Mouse (Mus musculus) lung, postnatal 0 days (tissue): ENCODE data around the gene Hdac11. TPM values are rescaled to one million over a fixed set of nuclear protein-coding genes. Genes with fewer than 3 reads are reported as not detected.
A peak's percentile ranks its signal among the peaks of the same experiment; 100 is the strongest.

Source experiments
- ATAC-seq: fragments of 200-750 bp; cut with Nextera tagmentation; 2 replicates; pipeline ENCODE4 v1.8.0; 2017; ENCODE audit warnings: moderate library complexity
- DNase-seq: peaks from one replicate; pipeline ENCODE4 v3.0.0-alpha.2; 2016; ENCODE audit warnings: low spot score
- H3K27ac ChIP-seq: fragments of 300-500 bp; sonication (generic); 2 replicates; pipeline ENCODE4 v1.5.1; 2014; ENCODE audit warnings: antibody characterized with exemption, mild to moderate bottlenecking, low read length, mixed read lengths
- H3K27me3 ChIP-seq: fragments of 300-500 bp; sonication (generic); replicated peaks from 2 replicates; pipeline ENCODE4 v1.6.1; 2014; ENCODE audit warnings: low read length, mixed read lengths; ENCODE audit not compliant: insufficient read depth
- H3K36me3 ChIP-seq: fragments of 300-500 bp; sonication (generic); 2 replicates; pipeline ENCODE4 v1.6.1; 2014; ENCODE audit warnings: low read length, mixed read lengths; ENCODE audit not compliant: insufficient read depth
- H3K4me1 ChIP-seq: fragments of 300-500 bp; sonication (generic); 2 replicates; pipeline ENCODE4 v1.6.1; 2014; ENCODE audit warnings: antibody characterized with exemption, low read depth, low read length, mixed read lengths; ENCODE audit not compliant: insufficient read depth
- H3K4me2 ChIP-seq: fragments of 300-500 bp; sonication (generic); replicated peaks from 2 replicates; pipeline ENCODE4 v1.6.1; 2014; ENCODE audit warnings: low read depth, mild to moderate bottlenecking, low read length, moderate library complexity, mixed read lengths
- H3K4me3 ChIP-seq: fragments of 300-500 bp; sonication (generic); 2 replicates; pipeline ENCODE4 v1.5.1; 2014; ENCODE audit warnings: low read depth, low read length
- H3K9ac ChIP-seq: fragments of 300-500 bp; sonication (generic); replicated peaks from 2 replicates; pipeline ENCODE4 v1.6.1; 2014; ENCODE audit warnings: low read depth, mild to moderate bottlenecking
- H3K9me3 ChIP-seq: fragments of 300-500 bp; sonication (generic); 2 replicates; pipeline ENCODE4 v1.6.1; 2016; ENCODE audit warnings: low read length, mixed read lengths
- CTCF ChIP-seq: IDR thresholded peaks from 2 replicates; pipeline ENCODE4 v1.5.1; 2016; ENCODE audit warnings: antibody characterized with exemption, mild to moderate bottlenecking
- EP300 ChIP-seq: IDR thresholded peaks from 2 replicates; pipeline ENCODE4 v1.6.1; 2016; ENCODE audit warnings: antibody characterized with exemption, mild to moderate bottlenecking, control low read depth
- WGBS: fragments of 180-500 bp; shearing (Covaris S2); extraction: QIAGEN DNeasy Blood & Tissue Kit; methylation state at CpG from one replicate; pipeline ENCODE4 v1.1.7; 2014; 5-methylcytosine and 5-hydroxymethylcytosine counted together
- polyA plus RNA-seq: library from polyadenylated mRNA; unstranded; fragments of >200 nt; fragmentation: Nextera tagmentation; extraction: Ambion mirVana; gene quantifications from 2 replicates; pipeline ENCODE4 v1.2.1, GENCODE M21; 2015

Gene Hdac11
- polyA plus RNA-seq, 1 experiment from 2014 or later = 3.8 TPM

GRCm38 (mm10) chr6:91183041-91183440 lies 26.6 kb downstream of the Hdac11 start:
- no peaks in the 10 kb centered on the region for H3K4me1 ChIP-seq
- no peak overlapping the region for H3K9ac ChIP-seq
- ATAC-seq = no peak
- no peak overlapping the region for H3K27ac ChIP-seq
- 50% methylated on average over 1 of the region's 1 CpGs for WGBS
- no peak for TF ChIP-seq CTCF
- no peak for TF ChIP-seq EP300
- H3K27me3 ChIP-seq = no peaks in the 10 kb centered on the region
- no peaks in the 10 kb centered on the region for H3K9me3 ChIP-seq
- no peak overlapping the region for H3K4me2 ChIP-seq
- DNase-seq = no peak
- no peaks in the 10 kb centered on the region for H3K36me3 ChIP-seq
- H3K4me3 ChIP-seq = no peak overlapping the region

- Histone ChIP-seq H3K27ac (no peak overlapping the region), H3K27me3 (no peaks in the 10 kb centered on the region), H3K4me1 (no peaks in the 10 kb centered on the region), H3K9ac (no peak overlapping the region), H3K4me3 (no peak overlapping the region), H3K4me2 (no peak overlapping the region), H3K36me3 (no peaks in the 10 kb centered on the region), H3K9me3 (no peaks in the 10 kb centered on the region)
- 37% methylated on average over 2 of the region's 2 CpGs for WGBS
- TF ChIP-seq CTCF = no peak
- no peak for TF ChIP-seq EP300
- ATAC-seq (no peak), DNase-seq (peak; percentile 74)
Observed at GRCm38 (mm10) chr6:91183980-91184379, 27.5 kb downstream of the Hdac11 start.

- Histone ChIP-seq H3K9me3 (no peaks in the 10 kb centered on the region), H3K36me3 (no peaks in the 10 kb centered on the region), H3K27me3 (no peaks in the 10 kb centered on the region), H3K9ac (no peak overlapping the region), H3K4me3 (no peak overlapping the region), H3K4me1 (no peaks in the 10 kb centered on the region), H3K4me2 (no peak overlapping the region), H3K27ac (no peak overlapping the region)
- TF ChIP-seq CTCF = no peak
- TF ChIP-seq EP300 = no peak
- ATAC-seq = no peak
- 56% methylated on average over 3 of the region's 3 CpGs for WGBS
- DNase-seq = no peak
Observed at GRCm38 (mm10) chr6:91184776-91185175, 28.3 kb downstream of the Hdac11 start.

DNA sequence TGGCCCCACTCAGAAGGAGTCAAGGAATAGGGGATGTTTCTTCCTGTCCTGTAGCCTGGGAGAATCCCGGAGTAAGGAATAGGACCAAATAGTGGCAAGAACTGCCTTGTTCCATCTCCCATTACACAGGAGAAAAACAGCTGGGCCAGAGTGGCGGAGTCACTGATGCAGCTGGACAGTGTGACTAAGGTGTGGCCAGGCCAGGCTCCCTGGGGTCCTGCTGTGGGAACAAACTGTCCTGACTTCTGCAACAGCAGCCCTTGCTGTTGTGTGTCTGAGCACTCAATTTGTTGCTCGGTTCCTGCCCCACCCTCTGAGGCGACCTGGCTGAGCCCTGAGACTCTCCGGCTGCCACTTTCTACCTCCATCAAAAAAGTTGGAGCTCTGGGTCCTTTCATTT lies 29.0 kb downstream of the Hdac11 start:
- no peaks in the 10 kb centered on the region for H3K36me3 ChIP-seq
- no peak for ATAC-seq
- H3K4me2 ChIP-seq = no peak overlapping the region
- no peak overlapping the region for H3K27ac ChIP-seq
- TF ChIP-seq CTCF (no peak), EP300 (no peak)
- 76% methylated on average over 5 of the region's 5 CpGs for WGBS
- H3K27me3 ChIP-seq = no peaks in the 10 kb centered on the region
- H3K9ac ChIP-seq = no peak overlapping the region
- no peak overlapping the region for H3K4me3 ChIP-seq
- no peaks in the 10 kb centered on the region for H3K4me1 ChIP-seq
- H3K9me3 ChIP-seq = no peaks in the 10 kb centered on the region
- DNase-seq = no peak

- 52% methylated on average over 4 of the region's 4 CpGs for WGBS
- no peak for ATAC-seq
Observed at GRCm38 (mm10) chr6:91186161-91186931, 29.9 kb downstream of the Hdac11 start.

GRCm38 (mm10) chr6:91186934-91187333 lies 30.5 kb downstream of the Hdac11 start:
- H3K4me3 ChIP-seq = no peak overlapping the region
- H3K4me2 ChIP-seq = no peak overlapping the region
- H3K9me3 ChIP-seq = no peaks in the 10 kb centered on the region
- ATAC-seq = no peak
- DNase-seq = no peak
- TF ChIP-seq EP300 = no peak
- no peak for TF ChIP-seq CTCF
- no peak overlapping the region for H3K27ac ChIP-seq
- H3K27me3 ChIP-seq = no peaks in the 10 kb centered on the region
- 69% methylated on average over 6 of the region's 6 CpGs for WGBS
- no peaks in the 10 kb centered on the region for H3K36me3 ChIP-seq
- no peaks in the 10 kb centered on the region for H3K4me1 ChIP-seq
- H3K9ac ChIP-seq = no peak overlapping the region

More at GRCm38 (mm10) chr6:91186161-91186931, 29.9 kb downstream of the Hdac11 start:
- Histone ChIP-seq H3K9ac (no peak overlapping the region), H3K27ac (no peak overlapping the region), H3K4me2 (no peak overlapping the region), H3K4me3 (no peak overlapping the region), H3K27me3 (no peaks in the 10 kb centered on the region), H3K9me3 (no peaks in the 10 kb centered on the region), H3K4me1 (no peaks in the 10 kb centered on the region), H3K36me3 (no peaks in the 10 kb centered on the region)
- peak; percentile 26 for DNase-seq
- TF ChIP-seq CTCF = peak; percentile 75
- no peak for TF ChIP-seq EP300
